Mouse (Mus musculus) kidney, adult 18-20 months (tissue): ENCODE results near the gene Zfp575.

Experiments used
- DNase-seq: peaks from one replicate; pipeline ENCODE4 v3.0.0; 2021

Zfp575 gene

DNA sequence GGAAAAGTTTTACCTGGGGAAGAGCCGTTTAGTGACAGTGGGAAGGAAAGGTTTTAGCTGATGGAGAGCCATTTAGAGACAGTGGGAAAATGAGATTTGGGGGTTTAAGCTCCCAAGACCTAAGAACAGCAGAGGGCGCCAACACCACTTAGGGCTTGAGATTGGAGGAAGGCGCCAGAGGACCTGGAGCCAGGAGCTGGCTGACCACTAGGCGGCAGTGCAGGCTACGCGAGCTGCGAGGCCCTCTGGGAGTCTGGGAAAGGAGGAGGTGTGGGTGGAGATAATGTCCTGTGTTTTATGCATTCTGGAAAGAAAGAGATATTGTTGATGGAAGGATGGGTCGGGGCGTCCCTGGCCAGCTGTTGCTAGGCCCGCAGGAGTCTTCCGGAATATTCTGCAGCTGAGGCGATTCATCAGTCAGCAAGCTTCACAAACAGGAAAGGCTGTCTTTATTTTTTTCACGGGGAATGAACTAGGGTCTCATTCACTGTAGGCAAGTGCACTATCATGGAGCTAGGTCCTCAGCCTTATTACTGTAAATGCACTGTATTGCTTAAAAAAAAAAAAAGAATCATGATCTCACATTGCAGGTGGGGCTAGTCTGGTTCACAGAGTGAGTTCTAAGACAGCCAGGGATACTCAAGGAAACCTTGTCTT is 13.6 kb upstream of the Zfp575 start:
- DNase-seq: peak; percentile 93

DNA sequence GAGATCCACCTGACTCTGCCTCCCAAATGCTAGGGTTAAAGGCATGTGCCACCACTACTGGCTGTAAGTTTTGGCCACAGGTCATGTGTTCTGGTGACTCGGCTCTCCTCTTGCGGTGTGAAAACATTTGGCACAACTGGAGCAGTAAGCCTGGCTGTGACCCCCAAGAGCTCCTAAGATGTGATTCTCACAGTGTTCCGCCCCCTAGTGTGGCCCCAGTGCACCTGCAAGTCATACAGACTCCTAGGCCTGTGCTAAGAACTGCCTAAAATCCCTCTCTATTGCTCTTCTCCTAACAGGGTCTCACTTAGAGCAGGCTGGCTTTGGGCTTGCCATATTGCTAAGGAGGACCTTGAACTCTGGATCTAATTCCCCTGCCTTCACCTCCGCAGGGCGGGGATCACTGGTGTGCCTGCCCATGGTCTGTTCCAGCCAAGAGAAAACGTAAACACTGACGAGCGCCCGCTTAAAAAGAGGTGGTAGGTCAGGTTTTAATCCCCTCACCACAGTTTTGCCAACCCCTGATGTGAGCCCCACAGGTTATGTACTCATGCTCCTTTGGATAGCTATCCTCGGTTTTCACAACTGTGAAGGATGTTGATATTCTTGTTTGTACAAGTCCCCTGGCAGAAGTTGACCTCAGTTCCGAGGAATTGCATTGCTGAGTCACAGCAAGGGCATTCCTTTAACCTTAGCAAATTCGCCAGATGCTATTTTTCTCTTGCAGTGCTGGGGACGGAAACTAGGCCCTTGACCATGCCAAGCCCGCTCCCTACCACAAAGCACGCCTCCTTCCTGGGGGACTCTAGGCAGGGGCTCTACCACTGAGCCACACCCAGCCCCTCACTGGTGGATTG is 12.0 kb upstream of the Zfp575 start:
- DNase-seq: peak; percentile 24

DNA sequence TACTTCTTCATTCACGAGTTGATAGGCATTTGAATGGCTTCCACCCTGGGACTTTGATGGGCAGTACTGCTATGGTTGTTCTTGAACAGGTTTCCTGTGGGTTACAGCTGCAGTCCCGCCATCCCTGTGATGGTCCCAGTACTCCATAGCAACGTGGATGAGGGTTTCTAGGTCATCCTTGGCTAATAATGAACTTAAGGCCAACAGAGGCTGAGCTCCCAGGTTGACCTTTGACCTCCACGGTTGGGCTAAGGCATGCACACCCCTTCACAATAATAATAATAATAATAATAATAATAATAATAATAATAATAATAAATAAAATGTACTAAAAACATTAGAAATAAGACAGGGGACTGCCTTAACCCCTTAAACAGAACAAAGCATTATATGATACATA is 10.7 kb upstream of the Zfp575 start:
- DNase-seq: no peak

DNA sequence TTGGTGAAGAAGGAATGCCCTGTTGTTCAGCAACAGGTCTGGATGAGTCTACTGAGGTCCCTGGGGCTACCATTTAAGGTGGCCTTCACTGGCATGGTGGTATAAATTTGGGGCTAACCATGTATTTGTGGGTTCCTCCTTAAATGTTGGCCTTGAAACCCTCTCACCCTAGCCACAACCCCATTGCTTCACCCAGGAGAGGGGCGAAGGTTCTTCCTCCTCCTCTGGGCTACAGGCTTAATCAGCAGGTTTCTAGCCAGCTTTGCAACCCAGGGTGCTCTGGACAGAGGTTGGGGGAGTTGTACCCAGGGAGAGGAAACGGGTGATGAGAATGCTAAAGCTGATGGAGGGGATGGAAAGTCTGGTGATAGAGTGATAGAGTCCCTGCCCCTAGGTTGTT is 8.0 kb upstream of the Zfp575 start:
- DNase-seq: peak; percentile 28

DNA sequence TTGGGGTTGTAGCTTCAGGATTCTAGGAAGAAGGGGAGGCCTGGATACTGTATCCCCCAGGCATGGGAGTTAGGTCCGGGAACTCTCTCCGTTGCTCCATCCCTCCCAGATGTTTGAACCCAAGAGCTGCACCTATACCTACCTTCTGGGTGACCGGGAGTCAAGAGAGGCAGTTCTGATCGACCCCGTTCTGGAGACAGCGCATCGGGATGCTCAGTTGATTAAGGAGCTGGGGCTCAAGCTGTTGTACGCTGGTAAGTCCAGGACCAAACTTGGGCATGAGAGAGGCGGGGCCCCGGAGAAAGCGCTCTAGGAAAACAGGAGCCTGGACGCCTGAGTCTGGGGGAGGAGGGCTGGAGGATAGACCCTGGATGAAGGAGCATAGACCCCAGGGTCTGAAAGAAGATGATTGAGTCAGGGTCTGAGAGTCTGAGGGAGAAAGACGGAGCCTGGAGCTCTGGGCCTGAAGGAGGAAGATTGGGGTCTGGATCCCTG is 6.9 kb upstream of the Zfp575 start:
- DNase-seq: peak; percentile 28

DNA sequence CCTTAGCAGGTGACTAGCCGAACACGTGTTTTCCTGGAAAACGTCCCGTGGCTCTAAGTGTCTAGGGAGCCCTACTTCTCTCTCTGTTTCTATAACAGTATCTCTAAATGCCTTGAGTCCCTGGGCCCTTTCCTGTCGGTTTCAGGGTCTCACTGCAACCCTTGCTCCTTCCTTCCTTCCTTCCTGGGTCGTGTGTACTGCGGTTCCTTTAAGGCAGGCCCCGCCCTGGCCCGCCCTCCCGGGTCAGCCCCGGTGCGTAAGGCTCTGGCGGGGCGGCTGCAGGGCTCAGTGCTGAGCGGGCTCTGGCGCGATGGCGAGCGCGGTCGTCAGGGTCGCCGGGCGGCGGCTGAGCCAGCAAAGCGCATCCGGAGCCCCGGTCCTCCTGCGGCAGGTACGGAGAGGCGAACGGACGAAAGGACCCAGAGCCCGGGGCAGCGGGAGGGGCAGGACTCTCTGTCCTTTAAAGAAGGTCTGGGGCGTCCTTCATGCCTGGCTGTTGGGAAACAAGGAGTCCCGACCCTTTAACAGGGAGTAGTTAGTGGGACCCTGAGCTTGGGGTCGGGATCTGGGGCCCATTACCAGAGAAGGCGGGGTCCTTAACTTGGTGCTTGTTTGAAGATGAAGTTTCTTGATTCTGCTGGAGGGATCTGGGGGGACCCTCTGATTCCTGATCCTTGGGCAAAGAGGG is 6.3 kb upstream of the Zfp575 start:
- peak; percentile 85 for DNase-seq

DNA sequence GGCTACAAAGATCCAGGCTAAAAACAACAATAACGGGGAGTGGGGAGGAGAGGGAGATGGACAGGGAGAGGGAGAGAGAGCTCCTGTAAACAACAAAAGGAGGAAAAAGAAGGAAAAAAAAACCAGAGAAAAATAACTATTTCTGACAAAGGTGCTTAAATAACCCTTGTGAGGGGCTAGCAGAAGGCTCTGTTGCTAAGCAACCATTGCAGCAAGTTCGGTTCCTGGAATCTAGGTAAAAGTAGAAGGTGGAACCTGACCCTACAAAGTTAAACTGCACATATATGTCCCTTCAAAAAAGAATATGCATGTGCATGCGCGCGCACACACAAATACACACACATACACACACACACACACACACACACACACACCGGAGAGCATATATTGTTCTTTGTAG is 5.3 kb upstream of the Zfp575 start:
- no peak for DNase-seq

DNA sequence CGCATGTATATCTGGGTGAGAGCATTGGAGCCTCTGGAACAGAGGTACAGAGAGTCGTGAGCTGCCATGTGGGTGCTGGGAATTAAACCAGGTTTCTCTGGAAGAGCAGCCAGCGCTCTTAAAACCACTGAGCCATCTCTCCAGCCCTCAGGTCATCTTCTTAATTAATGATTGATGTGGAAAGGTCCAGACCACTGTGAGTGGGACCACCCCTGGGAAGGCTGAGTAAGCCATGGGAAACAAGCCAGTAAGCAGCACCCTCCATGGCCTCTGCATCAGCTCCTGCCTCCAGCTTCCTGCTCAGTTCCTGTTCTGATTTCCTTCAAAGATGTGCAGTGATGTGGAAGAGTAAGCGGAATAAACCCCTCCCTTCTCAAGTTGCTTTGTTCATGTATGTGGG is 4.7 kb upstream of the Zfp575 start:
- no peak for DNase-seq

DNA sequence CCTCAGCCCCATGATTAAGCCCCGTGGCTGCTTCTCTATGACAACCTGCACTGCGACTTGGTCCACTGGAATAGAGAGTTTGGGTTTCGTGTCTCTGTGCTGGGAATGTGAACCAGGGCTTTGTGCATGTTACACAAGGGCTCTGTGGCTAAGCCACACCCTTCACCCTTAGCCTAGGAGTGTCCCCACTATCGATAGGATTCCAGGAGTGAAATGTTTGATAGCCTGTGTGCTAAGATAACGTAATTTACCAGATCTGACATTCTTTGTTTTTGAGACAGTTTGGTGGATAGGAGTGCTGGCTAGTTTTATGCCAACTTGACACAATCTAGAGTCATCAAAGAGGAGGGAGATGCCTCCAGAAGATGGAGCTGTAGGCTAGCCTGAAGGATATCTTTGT is 4.3 kb upstream of the Zfp575 start:
- DNase-seq: no peak

DNA sequence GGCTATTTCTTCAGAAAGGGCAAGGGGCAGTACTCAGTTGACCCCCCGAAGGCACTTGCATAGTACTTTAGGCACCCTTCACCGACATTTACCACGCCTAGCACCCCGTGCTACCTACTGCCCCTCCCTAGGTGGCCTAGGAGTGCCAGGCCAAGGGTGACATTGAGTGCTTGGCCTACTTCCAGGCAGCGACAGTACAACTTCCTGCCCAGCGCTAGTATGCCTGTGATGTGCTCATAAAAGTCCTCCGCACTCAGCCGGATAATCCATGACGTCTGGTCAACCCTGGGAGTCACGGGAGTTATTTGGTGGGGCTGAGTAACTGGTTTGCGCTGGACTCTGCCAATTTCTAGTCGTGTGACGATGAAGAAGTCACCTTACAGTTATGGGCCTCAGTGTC is 895 bp upstream of the Zfp575 start:
- peak; percentile 81 for DNase-seq

DNA sequence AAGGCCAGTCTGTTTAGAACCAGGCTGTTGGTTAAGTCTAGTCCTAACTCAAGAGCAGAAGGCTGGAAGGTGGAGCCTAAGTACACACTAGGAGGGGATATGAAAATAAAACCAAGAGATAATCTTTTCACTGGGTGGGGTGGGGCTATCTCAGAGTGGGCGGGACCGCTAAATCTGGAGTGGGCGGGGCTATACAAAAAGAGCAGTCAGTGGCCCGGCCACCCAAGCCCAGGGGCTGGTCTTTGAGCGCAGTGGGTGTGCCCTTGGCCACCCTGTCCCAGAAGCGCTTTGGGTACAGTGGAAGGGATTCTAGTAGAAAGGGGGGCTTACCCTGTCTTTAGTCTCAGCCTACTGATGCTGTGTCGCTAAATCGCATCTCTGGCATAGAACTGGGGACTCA is 613 bp downstream of the Zfp575 start:
- no peak for DNase-seq

DNA sequence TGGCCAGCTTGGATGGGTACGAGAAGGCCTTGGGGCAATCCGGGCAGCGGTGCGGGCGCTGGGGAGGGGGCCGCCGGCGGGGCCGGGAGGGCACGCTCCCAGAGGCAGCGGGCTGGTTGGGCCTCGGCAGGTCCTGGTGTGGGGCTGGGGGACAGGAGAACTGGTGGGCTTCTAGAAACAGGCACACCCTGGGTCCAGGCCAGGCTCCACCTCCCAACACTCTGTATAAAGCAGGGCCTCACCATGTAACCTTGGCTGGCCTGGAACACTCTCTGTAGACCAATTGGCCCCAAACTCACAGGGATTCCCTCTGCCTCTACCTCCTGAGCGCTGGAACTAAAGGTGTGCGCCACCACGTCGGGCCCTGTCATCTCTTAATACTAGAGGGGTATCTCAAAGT is 1.4 kb downstream of the Zfp575 start:
- no peak for DNase-seq

DNA sequence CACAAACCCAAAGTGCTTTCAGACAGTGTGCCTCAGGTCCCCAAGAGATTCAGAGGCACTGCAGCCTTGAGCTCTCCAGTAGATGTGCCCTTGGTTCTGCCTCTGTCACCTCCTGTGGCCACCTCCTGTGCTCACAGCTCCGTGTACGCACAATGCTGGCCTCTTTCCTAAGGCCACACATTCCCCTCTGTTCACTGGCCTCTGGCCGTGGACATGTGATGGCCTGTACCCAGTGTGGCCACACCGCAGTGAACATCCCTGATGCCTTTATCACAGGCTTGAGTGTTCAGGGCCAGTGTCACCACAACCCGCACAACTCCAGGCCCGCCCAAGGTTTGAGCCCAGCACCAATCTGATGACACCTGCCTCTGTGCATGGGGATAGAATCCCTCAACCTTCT is 2.6 kb downstream of the Zfp575 start:
- DNase-seq: no peak

DNA sequence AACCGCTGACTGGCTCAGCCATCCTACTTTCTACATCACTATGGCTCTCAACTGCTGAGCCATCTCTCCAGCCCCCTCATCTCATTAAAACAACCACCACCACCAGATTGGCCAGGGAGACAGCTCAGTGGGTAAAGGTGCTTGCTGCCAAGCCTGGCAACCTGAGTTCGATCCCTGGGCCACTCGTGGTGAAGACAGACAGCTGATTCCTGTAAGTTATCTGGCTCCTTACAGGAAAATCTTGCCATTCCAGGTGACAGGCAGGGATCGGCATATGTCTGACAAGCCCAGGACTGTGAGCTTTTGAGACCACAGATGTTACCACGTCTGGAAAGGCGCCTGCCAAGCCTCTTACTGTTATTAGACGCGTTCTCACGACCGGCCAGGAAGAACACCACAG is 9.6 kb downstream of the Zfp575 start:
- DNase-seq: no peak

DNA sequence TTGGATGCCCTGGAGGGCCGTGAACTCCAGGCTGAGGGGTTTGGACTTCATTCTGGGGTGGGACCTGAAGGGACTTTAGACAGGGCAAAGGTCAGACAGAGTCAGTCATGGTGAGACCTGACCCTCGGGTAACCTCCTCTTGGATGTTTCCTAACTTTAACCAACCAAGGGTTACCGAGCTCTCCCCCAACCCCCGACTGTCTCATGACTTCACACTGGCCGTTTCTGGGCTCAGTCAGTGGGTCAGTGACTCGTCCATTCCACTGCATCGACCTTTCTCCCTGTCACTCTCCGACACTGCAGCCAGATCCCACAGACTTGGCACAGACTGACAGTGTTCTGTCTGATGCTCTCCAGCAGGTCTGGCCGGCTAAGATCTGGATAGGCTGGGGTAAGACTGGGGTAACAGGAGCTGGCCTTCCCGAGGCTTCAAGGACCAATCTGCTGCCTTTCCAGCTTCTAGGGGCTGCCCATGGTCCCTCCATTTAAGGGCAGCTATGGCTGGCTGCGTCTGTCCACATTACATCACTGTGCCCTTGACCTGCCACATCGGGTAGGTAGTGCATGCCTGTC is 13.1 kb downstream of the Zfp575 start:
- DNase-seq: peak; percentile 60

DNA sequence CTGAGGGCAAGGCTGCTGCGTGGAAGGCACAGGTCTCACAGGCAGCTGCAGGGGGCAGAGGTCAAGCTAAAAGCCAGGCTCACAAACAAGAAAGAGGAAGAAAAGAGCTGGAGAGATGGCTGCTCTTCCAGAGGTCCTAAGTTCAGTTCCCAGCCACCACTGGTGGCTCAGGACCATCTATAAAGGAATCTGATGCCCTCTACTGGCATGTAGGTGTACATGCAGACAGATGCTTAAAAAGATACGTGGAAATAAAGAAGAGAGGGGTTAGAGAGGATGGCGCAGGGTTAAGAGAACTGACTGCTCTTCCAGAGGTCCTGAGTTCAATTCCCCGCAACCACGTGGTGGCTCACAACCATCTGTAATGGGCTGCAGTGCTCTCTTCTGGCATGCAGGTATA is 15.0 kb downstream of the Zfp575 start:
- DNase-seq: no peak

DNA sequence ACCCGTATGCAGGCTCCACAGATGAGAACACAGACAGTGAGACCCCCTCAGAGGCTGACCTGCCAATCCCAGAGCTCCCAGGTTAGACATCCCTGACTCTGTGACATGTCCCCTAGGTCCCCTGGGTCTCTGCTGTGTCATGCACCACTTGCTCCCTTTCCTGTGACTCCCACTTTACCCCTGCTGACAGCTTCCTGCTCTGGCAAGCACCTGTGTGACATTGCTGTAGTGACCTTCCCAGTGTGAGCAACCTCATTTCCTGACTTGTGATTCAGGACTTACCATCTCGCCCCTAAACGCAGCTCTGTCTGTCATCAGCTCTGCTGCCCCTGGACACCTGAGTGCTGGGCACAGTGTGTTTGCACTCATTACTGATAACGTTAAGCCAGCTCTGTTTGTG is 16.4 kb downstream of the Zfp575 start:
- DNase-seq: no peak

DNA sequence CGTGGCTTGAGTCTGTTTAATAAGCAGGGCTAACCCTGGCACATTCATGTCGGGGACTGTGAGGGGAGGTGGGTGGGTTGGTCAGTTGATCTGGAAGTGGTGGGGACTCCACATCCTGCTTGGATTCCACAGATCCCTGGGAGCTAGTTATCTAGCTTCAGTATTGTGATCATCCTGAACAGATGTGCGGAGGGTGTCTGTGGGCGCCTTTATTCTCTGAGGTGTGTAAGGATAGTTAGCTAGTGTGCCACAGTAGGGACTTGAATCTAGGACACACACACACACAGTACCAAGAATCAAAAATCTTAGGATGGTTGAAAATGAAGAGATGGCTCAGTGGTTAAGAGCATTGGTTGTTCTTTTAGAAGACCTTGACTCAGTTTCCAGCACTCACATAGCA is 18.9 kb downstream of the Zfp575 start:
- DNase-seq: no peak

DNA sequence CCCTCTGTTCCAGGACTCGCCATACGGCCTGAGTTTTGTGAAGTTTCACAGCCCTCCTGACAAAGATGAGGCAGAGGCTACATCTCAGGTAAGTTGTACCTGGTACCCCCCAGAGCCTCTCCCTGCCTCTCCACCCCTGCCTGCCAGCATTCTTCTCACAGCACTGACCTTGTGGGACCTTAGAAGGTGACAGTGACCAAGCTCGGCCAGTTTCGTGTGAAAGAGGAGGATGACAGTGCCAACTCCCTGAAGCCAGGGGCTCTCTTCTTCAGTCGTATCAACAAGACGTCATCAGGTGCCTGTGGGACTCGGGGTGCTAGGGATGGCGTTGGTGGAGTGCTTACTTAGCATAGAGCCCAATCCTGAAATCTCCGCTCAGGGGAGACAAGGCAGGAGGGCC is 21.2 kb downstream of the Zfp575 start:
- no peak for DNase-seq

DNA sequence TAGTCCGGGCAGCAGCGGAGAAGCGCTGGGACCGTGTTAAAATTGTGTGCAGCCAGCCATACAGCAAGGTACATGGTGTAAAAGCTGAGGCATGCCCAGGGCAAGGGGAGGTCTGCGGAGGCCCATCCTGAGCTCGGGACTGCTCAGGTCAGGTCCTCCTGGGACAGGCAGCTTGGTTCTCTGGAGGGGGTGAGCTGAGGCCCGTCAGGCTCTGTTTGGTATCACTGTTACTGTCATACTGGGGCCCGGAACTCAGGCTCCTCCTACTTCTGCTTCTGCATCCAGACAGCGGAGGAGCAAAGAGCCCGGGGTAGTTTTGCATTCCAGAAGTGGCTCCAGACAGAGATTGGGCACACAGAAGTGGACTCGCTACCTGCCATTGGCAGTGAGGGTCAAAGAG is 21.8 kb downstream of the Zfp575 start:
- no peak for DNase-seq

DNA sequence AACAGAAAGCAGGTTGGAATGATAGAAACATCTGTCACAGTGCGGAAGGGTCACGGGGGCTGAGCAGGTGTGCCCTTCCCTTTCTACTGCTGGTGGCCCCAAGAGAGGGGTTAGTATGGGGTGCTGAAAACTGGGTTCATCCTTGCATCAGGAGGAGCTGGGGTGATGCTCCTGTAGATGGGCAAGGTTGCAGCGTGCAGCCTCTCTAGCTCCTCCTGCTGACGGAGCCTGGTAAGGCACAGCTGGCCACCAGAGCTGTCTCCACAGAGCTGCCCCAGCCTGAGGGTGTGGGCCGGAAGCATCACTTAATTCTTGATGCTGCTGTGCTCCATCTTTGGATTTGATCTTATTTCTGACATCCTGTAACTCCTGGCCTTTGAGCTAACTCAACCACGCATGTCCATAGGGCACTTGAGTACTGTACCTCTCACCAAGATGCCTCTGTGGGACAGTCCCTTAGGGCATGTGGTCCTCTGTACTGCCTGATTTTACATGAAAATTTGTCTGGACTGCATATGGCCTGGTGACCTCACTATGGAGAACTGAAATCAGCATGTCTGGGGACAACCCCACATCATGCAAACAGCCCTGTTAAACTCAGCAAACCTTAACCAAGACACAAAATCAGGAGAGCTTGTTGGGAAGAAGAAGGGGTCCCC is 22.7 kb downstream of the Zfp575 start:
- peak; percentile 80 for DNase-seq

DNA sequence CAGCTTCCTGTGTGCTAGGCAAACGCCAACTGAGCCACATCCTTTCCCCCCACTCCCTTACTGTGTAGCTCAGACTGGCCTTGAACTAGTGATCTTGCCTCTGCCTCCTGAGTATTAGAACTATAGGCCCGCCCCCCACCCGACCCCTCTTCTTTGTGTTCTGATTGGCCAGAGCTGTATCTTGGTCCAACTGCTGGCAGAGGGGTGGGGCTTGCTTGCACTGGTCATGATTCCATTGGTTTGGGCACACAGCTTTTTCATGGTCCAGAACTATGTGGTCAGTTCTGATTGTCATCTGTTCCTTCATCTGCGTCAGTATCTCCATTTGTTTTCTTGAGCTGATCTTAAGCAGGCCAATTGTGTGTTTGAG is 23.6 kb downstream of the Zfp575 start:
- no peak for DNase-seq

DNA sequence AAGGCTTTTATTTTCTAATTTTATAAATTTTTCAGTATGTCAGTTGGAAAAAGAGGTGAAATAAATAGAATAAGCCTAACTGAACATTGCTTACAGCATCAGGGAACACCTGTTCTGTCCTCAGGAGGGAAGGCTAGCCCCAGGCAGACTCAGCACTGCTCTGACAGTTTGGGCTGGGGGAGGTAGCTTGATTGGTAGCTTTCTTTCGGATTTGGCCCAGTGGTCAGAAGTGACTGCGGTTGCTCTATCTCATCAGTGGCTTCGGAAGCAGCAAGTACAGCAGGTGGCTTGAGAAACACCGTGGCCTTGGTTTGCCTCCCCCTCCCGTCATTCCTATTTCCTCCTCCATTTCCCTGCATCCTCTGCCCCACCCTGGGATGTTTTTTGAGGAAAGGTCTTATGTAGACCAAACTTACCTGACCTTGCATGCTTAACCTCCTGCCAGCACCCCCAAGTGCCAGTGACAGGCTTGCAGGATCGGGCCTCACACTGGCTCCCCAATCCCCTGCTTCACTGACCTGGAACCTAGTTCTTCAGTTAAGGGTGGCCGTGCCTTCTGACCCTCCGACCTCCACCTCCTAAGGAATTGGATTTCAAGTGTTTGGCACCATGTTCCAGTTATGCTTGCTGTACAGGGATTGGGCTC is 24.1 kb downstream of the Zfp575 start:
- DNase-seq: no peak
